Mouse (Mus musculus): ENCODE data around the gene Tbc1d23. TPM values are rescaled to one million over a fixed set of nuclear protein-coding genes. Genes with fewer than 3 reads are reported as not detected.
"Not testable (repeated sequence)": the region's sequence is repeated elsewhere in the genome, so short reads cannot be mapped to it uniquely, and the experiment has no call there.

The Tbc1d23 gene
- polyA plus RNA-seq, 1 experiment, result 0.36 TPM

GRCm38 (mm10) chr16:57251589-57252421, 20.5 kb upstream of the Tbc1d23 start:
- no peak overlapping the region for H3K4me3 ChIP-seq (replicated peaks)
- peaks cover 17% of the 10 kb centered on the region for H3K9me3 ChIP-seq
- H3K27me3 ChIP-seq (replicated peaks), result no peaks in the 10 kb centered on the region
- no peaks in the 10 kb centered on the region for H3K36me3 ChIP-seq (replicated peaks; ENCODE audit: low read length)
- no peak for TF ChIP-seq GATA1 (IDR thresholded peaks at IDR 0.05; ENCODE audit: borderline replicate concordance, low read length)
- no peak for TF ChIP-seq FLI1 (IDR thresholded peaks at IDR 0.05; ENCODE audit: low read length)
- peaks cover 9% of the 10 kb centered on the region for H3K4me1 ChIP-seq

GRCm38 (mm10) chr16:57250991-57251390, 19.7 kb upstream of the Tbc1d23 start:
- TF ChIP-seq FLI1 (IDR thresholded peaks at IDR 0.05; ENCODE audit: low read length) (no peak), GATA1 (IDR thresholded peaks at IDR 0.05; ENCODE audit: borderline replicate concordance, low read length) (no peak)

GRCm38 (mm10) chr16:57247464-57247863, 16.2 kb upstream of the Tbc1d23 start:
- H3K4me1 ChIP-seq, result peaks cover 36% of the 10 kb centered on the region
- H3K27me3 ChIP-seq (replicated peaks), result no peaks in the 10 kb centered on the region
- H3K9me3 ChIP-seq, result peaks cover 10% of the 10 kb centered on the region; the same call in 1 of the 2 replicates
- TF ChIP-seq GATA1 (IDR thresholded peaks at IDR 0.05; ENCODE audit: borderline replicate concordance, low read length), result no peak
- no peak for TF ChIP-seq FLI1 (IDR thresholded peaks at IDR 0.05; ENCODE audit: low read length)
- no peaks in the 10 kb centered on the region for H3K36me3 ChIP-seq (replicated peaks; ENCODE audit: low read length)
- peak overlapping the region; percentile 47 for H3K4me3 ChIP-seq (replicated peaks)

More at GRCm38 (mm10) chr16:57250991-57251390, 19.7 kb upstream of the Tbc1d23 start:
- no peaks in the 10 kb centered on the region for H3K27me3 ChIP-seq (replicated peaks)
- no peaks in the 10 kb centered on the region for H3K36me3 ChIP-seq (replicated peaks; ENCODE audit: low read length)
- H3K4me3 ChIP-seq (replicated peaks), result no peak overlapping the region
- peaks cover 18% of the 10 kb centered on the region for H3K4me1 ChIP-seq
- H3K9me3 ChIP-seq, result peaks cover 10% of the 10 kb centered on the region

- H3K9me3 ChIP-seq, result peaks cover 10% of the 10 kb centered on the region; the same call in 1 of the 2 replicates
- no peaks in the 10 kb centered on the region for H3K36me3 ChIP-seq (replicated peaks; ENCODE audit: low read length)
- H3K4me3 ChIP-seq (replicated peaks), result peak overlapping the region; percentile 62
- H3K4me1 ChIP-seq, result peaks cover 36% of the 10 kb centered on the region
- TF ChIP-seq GATA1 (IDR thresholded peaks at IDR 0.05; ENCODE audit: borderline replicate concordance, low read length), result no peak
- no peak for TF ChIP-seq FLI1 (IDR thresholded peaks at IDR 0.05; ENCODE audit: low read length)
- H3K27me3 ChIP-seq (replicated peaks), result no peaks in the 10 kb centered on the region
These were observed 15.3 kb upstream of the Tbc1d23 start for GRCm38 (mm10) chr16:57246596-57246995.

- peaks cover 36% of the 10 kb centered on the region for H3K4me1 ChIP-seq
- peak overlapping the region; percentile 73 for H3K4me3 ChIP-seq (replicated peaks)
- no peaks in the 10 kb centered on the region for H3K9me3 ChIP-seq
- TF ChIP-seq GATA1 (IDR thresholded peaks at IDR 0.05; ENCODE audit: borderline replicate concordance, low read length) (no peak), FLI1 (IDR thresholded peaks at IDR 0.05; ENCODE audit: low read length) (no peak)
- H3K27me3 ChIP-seq (replicated peaks), result no peaks in the 10 kb centered on the region
- H3K36me3 ChIP-seq (replicated peaks; ENCODE audit: low read length), result no peaks in the 10 kb centered on the region
These were observed 12.5 kb upstream of the Tbc1d23 start for GRCm38 (mm10) chr16:57243858-57244248.

DNA sequence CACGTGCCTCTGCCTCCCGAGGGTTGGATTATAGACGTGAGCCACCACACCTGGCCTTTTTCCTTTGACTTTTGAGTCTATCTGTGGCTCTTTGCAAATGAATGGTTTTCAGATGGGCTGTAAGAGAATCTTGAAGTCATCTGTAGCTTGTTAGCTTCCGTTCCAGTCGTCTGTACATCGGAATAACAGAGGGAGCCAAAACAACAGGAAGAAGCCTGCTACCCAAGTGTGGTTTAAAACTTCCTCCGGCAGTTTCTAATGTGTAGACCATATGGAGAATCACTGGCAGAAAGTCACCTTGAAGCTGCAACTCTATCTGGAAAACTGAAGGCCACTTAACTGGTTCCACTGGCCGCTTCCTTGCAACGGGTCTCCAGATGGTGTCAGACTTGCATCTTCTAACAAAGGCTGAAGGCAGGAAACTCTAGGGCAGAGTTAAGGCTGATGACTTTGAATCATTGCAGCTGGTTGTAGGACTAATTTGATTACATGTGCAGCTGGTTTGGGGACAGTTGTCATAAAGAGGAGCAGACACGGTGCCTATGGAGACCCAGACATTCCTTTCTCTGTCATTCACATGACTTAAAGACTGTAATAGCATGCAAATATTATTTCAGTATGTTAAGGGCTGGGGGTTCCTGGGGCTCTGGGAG, 12.0 kb upstream of the Tbc1d23 start:
- TF ChIP-seq FLI1 (IDR thresholded peaks at IDR 0.05; ENCODE audit: low read length) (no peak), GATA1 (IDR thresholded peaks at IDR 0.05; ENCODE audit: borderline replicate concordance, low read length) (no peak)
- Histone ChIP-seq H3K4me3 (replicated peaks) (peak overlapping the region; percentile 73), H3K27me3 (replicated peaks) (no peaks in the 10 kb centered on the region), H3K9me3 (no peaks in the 10 kb centered on the region), H3K36me3 (replicated peaks; ENCODE audit: low read length) (no peaks in the 10 kb centered on the region), H3K4me1 (peaks cover 36% of the 10 kb centered on the region)

- H3K9me3 ChIP-seq, result no peaks in the 10 kb centered on the region
- TF ChIP-seq FLI1 (IDR thresholded peaks at IDR 0.05; ENCODE audit: low read length), result no peak
- no peak for TF ChIP-seq GATA1 (IDR thresholded peaks at IDR 0.05; ENCODE audit: borderline replicate concordance, low read length)
- no peaks in the 10 kb centered on the region for H3K27me3 ChIP-seq (replicated peaks)
- peaks cover 36% of the 10 kb centered on the region for H3K4me1 ChIP-seq
- H3K36me3 ChIP-seq (replicated peaks; ENCODE audit: low read length), result no peaks in the 10 kb centered on the region
- H3K4me3 ChIP-seq (replicated peaks), result no peak overlapping the region
These were observed 11.5 kb upstream of the Tbc1d23 start for GRCm38 (mm10) chr16:57242857-57243204.

DNA sequence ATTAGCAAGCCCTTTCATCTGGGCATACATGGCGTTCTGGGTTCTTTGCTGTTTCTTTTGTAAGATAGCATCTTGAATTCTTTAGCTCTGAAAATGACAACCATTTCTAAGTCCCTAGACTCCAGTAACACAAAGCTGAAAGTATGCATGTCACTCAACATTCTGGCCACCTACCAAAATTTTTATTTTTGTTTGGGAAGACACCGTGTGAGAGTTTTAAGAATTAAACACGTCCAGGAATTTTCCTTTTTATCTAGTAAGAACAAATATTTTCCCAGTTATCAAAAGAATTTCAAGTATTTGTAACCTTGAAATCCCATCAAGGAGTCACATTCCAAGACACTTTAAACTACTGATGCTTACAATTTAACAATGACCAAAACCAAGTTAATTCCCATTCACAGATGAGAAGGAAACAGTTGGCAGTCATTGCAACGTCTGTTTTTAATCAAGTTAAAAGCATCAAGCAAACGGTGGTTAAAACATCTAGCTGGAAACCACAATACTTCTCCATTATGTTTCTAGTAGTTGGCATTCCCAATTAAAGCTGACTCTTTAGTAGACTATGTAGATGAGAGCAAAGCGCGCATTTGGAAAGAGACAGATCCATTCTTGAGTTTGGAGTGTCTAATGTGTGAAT, 4.7 kb upstream of the Tbc1d23 start:
- no peak for TF ChIP-seq GATA1 (IDR thresholded peaks at IDR 0.05; ENCODE audit: borderline replicate concordance, low read length)
- TF ChIP-seq FLI1 (IDR thresholded peaks at IDR 0.05; ENCODE audit: low read length), result no peak
- no peak overlapping the region for H3K4me3 ChIP-seq (replicated peaks)
- H3K4me1 ChIP-seq, result no peaks in the 10 kb centered on the region
- H3K36me3 ChIP-seq (replicated peaks; ENCODE audit: low read length), result no peaks in the 10 kb centered on the region
- H3K9me3 ChIP-seq, result no peaks in the 10 kb centered on the region
- H3K27me3 ChIP-seq (replicated peaks), result no peaks in the 10 kb centered on the region

GRCm38 (mm10) chr16:57231937-57232310, 620 bp upstream of the Tbc1d23 start:
- H3K36me3 ChIP-seq (replicated peaks; ENCODE audit: low read length), result peaks cover 15% of the 10 kb centered on the region
- not testable (repeated sequence) for H3K9me3 ChIP-seq; H3K27me3 ChIP-seq (replicated peaks)
- peaks cover 24% of the 10 kb centered on the region for H3K4me1 ChIP-seq
- H3K4me3 ChIP-seq (replicated peaks), result peak overlapping the region; percentile 98

- Histone ChIP-seq H3K9me3 (no peaks in the 10 kb centered on the region), H3K36me3 (replicated peaks; ENCODE audit: low read length) (peaks cover 27% of the 10 kb centered on the region), H3K27me3 (replicated peaks) (no peaks in the 10 kb centered on the region), H3K4me3 (replicated peaks) (no peak overlapping the region), H3K4me1 (peaks cover 46% of the 10 kb centered on the region)
- TF ChIP-seq FLI1 (IDR thresholded peaks at IDR 0.05; ENCODE audit: low read length) (no peak), GATA1 (IDR thresholded peaks at IDR 0.05; ENCODE audit: borderline replicate concordance, low read length) (no peak)
These were observed 4.9 kb downstream of the Tbc1d23 start for GRCm38 (mm10) chr16:57226444-57226843.

All from megakaryocyte, embryonic 14.5 days (primary cell).